Mouse (Mus musculus) cerebellum, adult 2 months (tissue): ENCODE measurements at regions not wholly inside any gene's neighbourhood (a gene's known extent, or its start where the extent isn't known, plus 50 kb on each side); places are given as distances from the start of the nearest gene placed in this dataset.

Experiments used
- DNase-seq, 2 experiments: peaks; one replicate each; pipeline ENCODE4 v3.0.0; 2021
- H3K27ac ChIP-seq: fragments of 200-500 bp; 2 replicates; pipeline ENCODE4 v1.5.1; 2012; ENCODE audit warnings: low read length, control low read depth, inconsistent platforms; ENCODE audit not compliant: insufficient read depth
- H3K27me3 ChIP-seq: fragments of 200-500 bp; 2 replicates; pipeline ENCODE4 v1.6.1; 2012; ENCODE audit warnings: inconsistent platforms, mild to moderate bottlenecking, low read length, moderate library complexity; ENCODE audit not compliant: control insufficient read depth, insufficient read depth
- H3K4me1 ChIP-seq: fragments of 200-500 bp; 2 replicates; pipeline ENCODE4 v1.6.1; 2011; ENCODE audit warnings: low read length; ENCODE audit not compliant: control insufficient read depth, insufficient read depth
- H3K4me3 ChIP-seq: fragments of 200-500 bp; replicated peaks from 2 replicates; pipeline ENCODE3; 2011; ENCODE audit warnings: mild to moderate bottlenecking, low read depth, low read length, control low read depth; ENCODE audit not compliant: insufficient read depth
- CTCF ChIP-seq: fragments of 200-500 bp; IDR thresholded peaks from 2 replicates; pipeline ENCODE4 v1.5.1; 2011; ENCODE audit warnings: low read depth, mild to moderate bottlenecking, control low read depth, low read length, moderate library complexity, borderline replicate concordance; ENCODE audit not compliant: insufficient read depth
- POLR2A ChIP-seq: fragments of 200-500 bp; IDR thresholded peaks from 2 replicates; pipeline ENCODE4 v1.6.1; 2011; ENCODE audit warnings: low read length, control low read depth, borderline replicate concordance; ENCODE audit not compliant: insufficient read depth
- WGBS: fragments of 180-500 bp; shearing (Covaris S2); methylation state at CpG from one replicate; pipeline ENCODE4 v1.1.7; 2018; 5-methylcytosine and 5-hydroxymethylcytosine counted together

DNA sequence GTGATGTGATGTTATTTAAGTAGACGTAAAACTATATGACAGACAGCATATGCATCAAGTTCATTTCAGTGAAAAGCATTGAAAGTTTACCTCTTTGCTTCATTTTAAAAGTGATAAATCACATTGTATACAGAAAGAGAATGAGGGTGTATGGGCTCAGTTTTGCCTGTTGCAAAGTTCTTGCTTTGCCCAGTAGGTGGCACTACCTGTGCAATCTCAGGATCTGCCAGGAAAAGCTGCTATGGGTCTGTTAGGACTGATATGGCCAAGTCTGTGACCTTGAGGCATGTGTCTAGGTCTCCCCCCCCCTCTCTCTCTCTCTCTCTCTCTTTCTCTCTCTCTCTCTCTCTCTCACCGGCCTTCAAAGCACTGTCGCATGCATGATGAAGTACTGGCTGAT is 701.3 kb downstream of the Rab28 start:
- Histone ChIP-seq H3K27me3 (no peaks in the 10 kb centered on the region), H3K4me1 (no peaks in the 10 kb centered on the region), H3K27ac (no peak overlapping the region), H3K4me3 (no peak overlapping the region)
- peak; percentile 4 to 11 for DNase-seq
- 71% methylated on average over 3 of the region's 3 CpGs for WGBS
- TF ChIP-seq CTCF (peak; percentile 38; the same call in 1 of the 2 replicates), POLR2A (no peak)

DNA sequence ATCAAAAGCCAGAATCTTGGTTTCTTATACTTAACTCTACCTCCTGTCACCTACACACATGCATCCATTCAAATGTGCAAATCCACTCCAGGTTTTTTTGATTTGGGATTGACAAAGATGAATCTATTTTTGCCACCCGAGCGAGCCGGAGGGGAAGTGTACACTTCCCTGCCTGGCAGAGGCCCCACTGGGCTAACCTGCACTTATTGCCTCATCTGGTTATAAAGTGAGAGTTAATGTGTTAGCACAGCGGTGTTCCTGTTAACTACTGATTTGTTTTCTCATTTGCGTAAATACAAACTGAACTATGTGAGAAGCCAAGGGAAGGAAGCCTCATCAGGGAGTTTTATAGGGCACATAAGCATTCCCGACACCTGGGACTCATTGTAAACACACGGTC is 721.4 kb downstream of the Rab28 start:
- TF ChIP-seq CTCF (no peak), POLR2A (no peak)
- no peak for DNase-seq
- H3K4me3 ChIP-seq: no peak overlapping the region
- H3K27ac ChIP-seq: no peak overlapping the region
- WGBS: 87% methylated on average over 7 of the region's 7 CpGs
- no peaks in the 10 kb centered on the region for H3K4me1 ChIP-seq
- no peaks in the 10 kb centered on the region for H3K27me3 ChIP-seq

DNA sequence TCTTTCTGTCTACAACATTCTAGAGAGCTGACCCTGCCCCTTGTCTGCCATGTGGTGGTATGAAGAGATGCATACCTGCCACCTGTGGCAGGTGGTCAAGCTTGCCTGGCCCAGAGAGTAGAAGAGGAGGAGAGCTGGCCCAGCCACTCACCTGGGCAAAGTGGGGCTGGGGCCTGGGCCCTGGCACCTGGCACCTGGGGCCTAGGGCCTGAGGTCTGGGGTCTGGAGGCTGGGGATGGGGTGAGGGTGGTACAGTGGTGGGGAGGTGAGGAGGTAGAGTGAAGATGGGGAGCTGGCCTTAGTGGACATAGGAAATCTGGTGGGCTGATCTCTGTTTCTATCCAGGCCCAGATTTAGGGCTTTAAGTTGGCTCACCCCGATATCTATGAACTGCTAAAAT is 733.1 kb downstream of the Rab28 start:
- no peak for DNase-seq
- WGBS: 97% methylated on average over 1 of the region's 1 CpGs
- TF ChIP-seq CTCF (no peak), POLR2A (no peak)
- H3K27me3 ChIP-seq: no peaks in the 10 kb centered on the region
- H3K4me3 ChIP-seq: no peak overlapping the region
- no peaks in the 10 kb centered on the region for H3K4me1 ChIP-seq
- H3K27ac ChIP-seq: no peak overlapping the region

DNA sequence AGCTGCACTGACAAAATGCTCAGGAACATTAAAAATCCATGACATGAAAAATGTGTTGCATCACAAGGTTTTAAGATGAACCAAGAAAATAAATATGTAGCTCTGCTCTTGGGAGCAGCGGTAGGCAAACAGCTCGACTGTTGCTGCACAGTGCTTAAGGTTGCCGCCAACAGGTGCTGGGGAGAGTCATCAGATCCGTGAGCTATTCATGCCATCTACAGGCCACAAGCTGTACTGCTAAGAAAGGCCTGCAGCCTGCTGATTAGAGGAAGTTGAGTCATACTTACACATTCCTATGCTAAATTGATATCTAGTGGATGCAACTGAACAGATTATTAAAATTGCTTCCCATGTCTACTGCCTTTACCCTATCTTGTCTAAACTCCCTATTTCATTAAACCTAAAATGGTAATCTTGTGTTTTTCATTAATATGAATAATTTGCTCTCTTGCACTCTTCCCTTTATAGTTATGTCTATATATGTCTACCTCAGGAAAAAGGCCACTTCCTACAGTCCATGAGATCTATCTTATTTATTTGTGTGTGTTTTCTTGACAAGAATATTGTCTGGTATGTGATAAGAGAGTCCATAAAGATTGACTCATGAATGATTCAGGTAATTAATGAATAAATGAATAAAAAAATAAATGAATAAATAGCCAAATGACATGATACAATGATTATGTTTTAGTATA is 754.9 kb downstream of the Rab28 start:
- DNase-seq: peak; percentile 71
- Histone ChIP-seq H3K4me1 (no peaks in the 10 kb centered on the region), H3K4me3 (no peak overlapping the region), H3K27me3 (no peaks in the 10 kb centered on the region), H3K27ac (no peak overlapping the region)
- TF ChIP-seq CTCF (peak; percentile 88), POLR2A (no peak)
- under 1% methylated on average over 4 of the region's 4 CpGs for WGBS

DNA sequence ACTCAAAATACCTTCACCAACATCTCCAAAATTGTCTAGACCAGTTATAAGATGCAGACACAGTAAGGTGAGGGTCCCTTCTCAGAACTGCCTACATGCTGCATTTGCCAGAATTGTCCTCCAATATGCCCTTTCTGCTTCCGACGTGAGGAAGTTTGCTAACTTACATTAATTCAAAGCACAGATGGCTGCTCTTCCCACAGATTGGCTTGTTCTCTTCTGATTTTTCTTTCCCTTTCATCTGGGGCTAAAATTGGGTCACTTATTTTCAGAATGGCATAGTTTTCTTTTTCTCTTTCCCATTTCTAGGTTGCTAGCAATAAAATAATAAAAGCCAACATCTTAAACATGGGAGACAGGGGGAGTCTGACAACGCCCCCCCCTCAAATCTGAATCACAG is 778.8 kb downstream of the Rab28 start:
- Histone ChIP-seq H3K4me1 (no peaks in the 10 kb centered on the region), H3K27me3 (no peaks in the 10 kb centered on the region), H3K4me3 (no peak overlapping the region), H3K27ac (no peak overlapping the region)
- TF ChIP-seq CTCF (no peak), POLR2A (no peak)
- peak in 1 of 2 experiments; percentile 10 for DNase-seq
- 66% methylated on average over 3 of the region's 3 CpGs for WGBS

DNA sequence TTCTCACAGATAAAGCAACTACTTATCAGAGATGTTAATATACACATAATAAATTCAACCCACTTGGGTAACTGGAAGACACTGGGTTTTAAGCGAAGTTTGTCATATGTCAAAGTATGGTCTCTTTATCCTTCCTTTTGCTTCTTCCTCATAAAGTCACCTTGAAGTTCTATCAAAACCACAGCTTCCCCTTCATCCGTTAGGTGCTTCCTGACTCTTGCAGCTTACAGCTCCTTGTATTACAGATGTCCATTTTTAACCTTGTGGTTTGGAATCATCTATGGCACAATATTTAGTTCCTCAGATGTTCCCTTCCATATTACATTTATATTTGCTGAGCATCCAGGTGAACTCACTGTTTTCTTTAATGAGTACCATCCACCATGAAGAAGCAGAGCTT is 787.0 kb downstream of the Rab28 start:
- Histone ChIP-seq H3K4me1 (no peaks in the 10 kb centered on the region), H3K27me3 (no peaks in the 10 kb centered on the region), H3K27ac (no peak overlapping the region), H3K4me3 (no peak overlapping the region)
- WGBS: 92% methylated on average over 2 of the region's 2 CpGs
- TF ChIP-seq CTCF (no peak), POLR2A (no peak)
- DNase-seq: no peak

DNA sequence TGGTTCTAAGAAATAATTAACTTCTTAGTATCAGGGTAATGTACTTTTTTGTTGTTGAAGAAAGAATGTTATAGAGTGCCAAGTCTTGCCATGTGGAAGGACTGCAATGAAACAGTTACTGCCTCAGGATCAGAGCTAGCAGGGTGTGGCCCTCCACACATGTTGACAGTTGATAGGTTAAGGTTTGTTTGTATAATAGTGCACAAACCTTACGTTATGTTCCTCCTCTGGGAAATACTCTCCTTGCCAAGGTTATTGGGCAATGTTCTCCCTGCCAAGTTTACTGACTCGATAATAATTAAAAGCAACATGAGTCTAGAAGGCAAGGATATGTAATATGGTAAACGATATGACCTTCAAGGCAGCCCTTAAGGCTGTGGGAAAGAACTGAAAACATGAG is 799.2 kb downstream of the Rab28 start:
- TF ChIP-seq POLR2A (no peak), CTCF (no peak)
- 39% methylated on average over 3 of the region's 3 CpGs for WGBS

DNA sequence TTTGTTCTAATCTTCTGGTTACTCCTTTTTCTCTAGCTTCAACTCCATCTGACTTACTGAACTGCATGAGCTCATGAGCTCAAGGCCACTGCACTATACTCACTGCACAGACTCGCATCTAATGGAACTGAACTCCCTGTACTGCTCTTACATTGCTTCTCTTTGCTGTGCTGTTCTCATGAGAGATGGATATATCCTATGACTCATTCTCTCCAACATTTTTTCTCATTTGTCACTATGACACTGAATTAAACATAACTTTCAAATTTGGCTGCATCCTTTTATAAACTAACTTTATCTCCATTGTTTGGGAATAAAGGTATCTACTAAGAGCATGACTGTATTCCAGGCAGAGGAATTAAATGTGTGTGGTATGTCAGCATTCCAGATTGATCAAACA is 806.2 kb downstream of the Rab28 start:
- 86% methylated on average over 1 of the region's 1 CpGs for WGBS
- Histone ChIP-seq H3K27ac (no peak overlapping the region), H3K4me3 (no peak overlapping the region), H3K4me1 (no peaks in the 10 kb centered on the region), H3K27me3 (no peaks in the 10 kb centered on the region)
- TF ChIP-seq POLR2A: no peak
- no peak for TF ChIP-seq CTCF
- no peak for DNase-seq

More for the DNA sequence above, 799.2 kb downstream of the Rab28 start:
- Histone ChIP-seq H3K4me1 (no peaks in the 10 kb centered on the region), H3K4me3 (no peak overlapping the region), H3K27ac (no peak overlapping the region), H3K27me3 (no peaks in the 10 kb centered on the region)
- no peak for DNase-seq

DNA sequence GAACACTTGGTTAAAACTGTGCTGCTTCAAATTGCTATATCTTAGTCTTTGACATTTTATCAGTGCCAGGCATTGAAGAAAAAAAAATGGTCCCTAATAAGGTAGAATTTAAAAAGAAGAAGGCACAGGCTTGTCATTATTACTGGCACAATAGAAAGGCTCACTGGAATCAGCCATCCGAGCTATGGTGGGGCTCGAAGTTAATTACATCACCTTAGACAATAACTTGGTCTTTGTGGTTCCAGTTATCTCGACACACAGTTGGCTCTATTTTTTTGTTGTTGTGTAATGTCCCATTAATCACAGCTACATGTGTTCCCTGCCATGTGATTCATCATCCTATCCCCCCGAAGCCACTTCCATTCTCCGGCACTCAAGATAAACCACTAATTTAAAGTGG is 825.1 kb downstream of the Rab28 start:
- no peak overlapping the region for H3K27ac ChIP-seq
- H3K4me1 ChIP-seq: no peaks in the 10 kb centered on the region
- no peaks in the 10 kb centered on the region for H3K27me3 ChIP-seq
- TF ChIP-seq POLR2A (no peak), CTCF (no peak)
- WGBS: 69% methylated on average over 5 of the region's 5 CpGs
- H3K4me3 ChIP-seq: no peak overlapping the region
- no peak for DNase-seq
